Mouse (Mus musculus) heart, postnatal 0 days (tissue): ENCODE data around the gene Cenpj. TPM values are rescaled to one million over a fixed set of nuclear protein-coding genes. Genes with fewer than 3 reads are reported as not detected.

Source experiments
- ATAC-seq: fragments of 200-750 bp; cut with Nextera tagmentation; 2 replicates; pipeline ENCODE4 v1.8.0; 2017; ENCODE audit warnings: low read depth, moderate number of reproducible peaks, moderate library complexity; ENCODE audit not compliant: insufficient read depth
- DNase-seq: peaks from one replicate; pipeline ENCODE4 v3.0.0-alpha.2; 2016; ENCODE audit warnings: low spot score
- H3K27ac ChIP-seq: fragments of 300-500 bp; sonication (generic); 2 replicates; pipeline ENCODE4 v1.5.1; 2014; ENCODE audit warnings: low read depth, mild to moderate bottlenecking
- H3K27me3 ChIP-seq: fragments of 300-500 bp; sonication (generic); 2 replicates; pipeline ENCODE4 v1.6.1; 2014; ENCODE audit warnings: low read length, mixed read lengths; ENCODE audit not compliant: control insufficient read depth, insufficient read depth
- H3K36me3 ChIP-seq: fragments of 300-500 bp; sonication (generic); replicated peaks from 2 replicates; pipeline ENCODE4 v1.6.1; 2014; ENCODE audit warnings: low read length, mixed read lengths; ENCODE audit not compliant: control insufficient read depth, insufficient read depth
- H3K4me1 ChIP-seq: fragments of 300-500 bp; sonication (generic); 2 replicates; pipeline ENCODE4 v1.6.1; 2014; ENCODE audit warnings: antibody characterized with exemption; ENCODE audit not compliant: control insufficient read depth, insufficient read depth
- H3K4me2 ChIP-seq: fragments of 300-500 bp; sonication (generic); 2 replicates; pipeline ENCODE4 v1.6.1; 2014; ENCODE audit warnings: low read depth, mild to moderate bottlenecking, low read length, moderate library complexity
- H3K4me3 ChIP-seq: fragments of 300-500 bp; sonication (generic); 2 replicates; pipeline ENCODE4 v1.5.1; 2014; ENCODE audit warnings: low read depth, low read length
- H3K9ac ChIP-seq: fragments of 300-500 bp; sonication (generic); replicated peaks from 2 replicates; pipeline ENCODE4 v1.6.1; 2014; ENCODE audit warnings: low read depth, low read length, mixed read lengths
- H3K9me3 ChIP-seq: fragments of 300-500 bp; sonication (generic); replicated peaks from 2 replicates; pipeline ENCODE4 v1.6.1; 2016; ENCODE audit warnings: low read length; ENCODE audit not compliant: control insufficient read depth
- CTCF ChIP-seq: IDR thresholded peaks from 2 replicates; pipeline ENCODE4 v1.5.1; 2016; ENCODE audit warnings: antibody characterized with exemption, control low read depth, low read depth
- EP300 ChIP-seq: IDR thresholded peaks from 2 replicates; pipeline ENCODE4 v1.6.1; 2016; ENCODE audit warnings: antibody characterized with exemption, low read depth
- WGBS: fragments of 180-500 bp; shearing (Covaris S2); extraction: QIAGEN DNeasy Blood & Tissue Kit; methylation state at CpG from one replicate; pipeline ENCODE4 v1.1.7; 2014; 5-methylcytosine and 5-hydroxymethylcytosine counted together
- polyA plus RNA-seq: library from polyadenylated mRNA; unstranded; fragments of >200 nt; fragmentation: Nextera tagmentation; extraction: Ambion mirVana; gene quantifications from 2 replicates; pipeline ENCODE4 v1.2.1, GENCODE M21; 2015
- total RNA-seq: library from RNA; depleted of rRNA; stranded (reverse); fragments of >200 nt; gene quantifications from 2 replicates; pipeline ENCODE4 v1.2.3, GENCODE M21; 2014; ENCODE audit warnings: low replicate concordance; rRNA removed

Cenpj gene
- total RNA-seq (3.2 and 14.3 TPM in 2 replicates), polyA plus RNA-seq (2.5 and 2.8 TPM in 2 replicates)

GRCm38 (mm10) chr14:56575416-56575815, at the start of gene Cenpj, which contains the start of gene Parp4:
TSS of gene Cenpj (minus strand) at chr14:56575425.
TSS of gene Parp4 (plus strand) at chr14:56575619.
- TF ChIP-seq CTCF (no peak), EP300 (peak; percentile 20; the same call in 1 of the 2 replicates)
- H3K4me3 ChIP-seq: peak within 1 kb of the TSS; percentile 75
- peak within 1 kb of the TSS; percentile 64 for H3K4me2 ChIP-seq
- H3K9ac ChIP-seq: peak within 1 kb of the TSS; percentile 67
- DNase-seq (peak; percentile 90), ATAC-seq (peak; percentile 88)
- no peaks in the 10 kb centered on the region for H3K27me3 ChIP-seq
- peaks cover 8% of the 10 kb centered on the region for H3K4me1 ChIP-seq
- no peaks in the 10 kb centered on the region for H3K9me3 ChIP-seq
- peaks cover 14% of the 10 kb centered on the region for H3K36me3 ChIP-seq
- 0% methylated on average over 23 of the region's 24 CpGs for WGBS
- H3K27ac ChIP-seq: peak within 1 kb of the TSS; percentile 80

- Histone ChIP-seq H3K9me3 (no peaks in the 10 kb centered on the region), H3K4me1 (no peaks in the 10 kb centered on the region), H3K36me3 (peaks cover 89% of the 10 kb centered on the region), H3K9ac (no peak overlapping the region), H3K27me3 (no peaks in the 10 kb centered on the region), H3K4me2 (no peak overlapping the region), H3K27ac (no peak overlapping the region), H3K4me3 (no peak overlapping the region)
- TF ChIP-seq EP300: no peak
- no peak for TF ChIP-seq CTCF
- 83% methylated on average over 8 of the region's 8 CpGs for WGBS
- ATAC-seq: no peak
- DNase-seq: no peak
These were observed 45.2 kb upstream of the Cenpj start for GRCm38 (mm10) chr14:56620425-56620824.

GRCm38 (mm10) chr14:56617470-56617869, 42.2 kb upstream of the Cenpj start:
- no peaks in the 10 kb centered on the region for H3K9me3 ChIP-seq
- H3K4me3 ChIP-seq: no peak overlapping the region
- no peaks in the 10 kb centered on the region for H3K27me3 ChIP-seq
- H3K27ac ChIP-seq: no peak overlapping the region
- no peak for ATAC-seq
- no peak overlapping the region for H3K9ac ChIP-seq
- DNase-seq: no peak
- H3K4me1 ChIP-seq: no peaks in the 10 kb centered on the region
- TF ChIP-seq CTCF (no peak), EP300 (no peak)
- peaks cover 95% of the 10 kb centered on the region for H3K36me3 ChIP-seq
- 87% methylated on average over 1 of the region's 1 CpGs for WGBS
- no peak overlapping the region for H3K4me2 ChIP-seq

GRCm38 (mm10) chr14:56613212-56613611, 38.0 kb upstream of the Cenpj start:
- 86% methylated on average over 3 of the region's 3 CpGs for WGBS
- TF ChIP-seq EP300: no peak
- no peak for TF ChIP-seq CTCF
- Histone ChIP-seq H3K4me2 (no peak overlapping the region), H3K4me3 (no peak overlapping the region), H3K27me3 (no peaks in the 10 kb centered on the region), H3K9ac (no peak overlapping the region), H3K27ac (no peak overlapping the region), H3K4me1 (no peaks in the 10 kb centered on the region), H3K9me3 (no peaks in the 10 kb centered on the region), H3K36me3 (peaks cover 97% of the 10 kb centered on the region)
- DNase-seq: no peak
- ATAC-seq: no peak

GRCm38 (mm10) chr14:56605136-56605535, 29.9 kb upstream of the Cenpj start:
- no peak overlapping the region for H3K4me2 ChIP-seq
- H3K9me3 ChIP-seq: no peaks in the 10 kb centered on the region
- H3K36me3 ChIP-seq: peaks cover 81% of the 10 kb centered on the region
- ATAC-seq (no peak), DNase-seq (no peak)
- H3K4me3 ChIP-seq: no peak overlapping the region
- no peaks in the 10 kb centered on the region for H3K27me3 ChIP-seq
- 90% methylated on average over 4 of the region's 4 CpGs for WGBS
- H3K4me1 ChIP-seq: no peaks in the 10 kb centered on the region
- no peak overlapping the region for H3K27ac ChIP-seq
- TF ChIP-seq CTCF (no peak), EP300 (no peak)
- H3K9ac ChIP-seq: no peak overlapping the region

GRCm38 (mm10) chr14:56604438-56604837, 29.2 kb upstream of the Cenpj start:
- no peak overlapping the region for H3K9ac ChIP-seq
- 92% methylated on average over 5 of the region's 5 CpGs for WGBS
- H3K4me2 ChIP-seq: no peak overlapping the region
- H3K4me3 ChIP-seq: no peak overlapping the region
- no peak overlapping the region for H3K27ac ChIP-seq
- no peaks in the 10 kb centered on the region for H3K27me3 ChIP-seq
- peaks cover 79% of the 10 kb centered on the region for H3K36me3 ChIP-seq
- TF ChIP-seq EP300 (no peak), CTCF (no peak)
- no peak for ATAC-seq
- DNase-seq: no peak
- H3K9me3 ChIP-seq: no peaks in the 10 kb centered on the region
- H3K4me1 ChIP-seq: no peaks in the 10 kb centered on the region
